Mouse (Mus musculus) T-helper 1 cell (primary cell): ENCODE measurements around the gene Gramd4.
"Not testable (repeated sequence)": the region's sequence is repeated elsewhere in the genome, so short reads cannot be mapped to it uniquely, and the experiment has no call there.

Experiments
- in situ Hi-C: fragments of 300-600 bp; cut with MboI, MseI; formaldehyde crosslinking; loops from one replicate; pipeline ENCODE4 v1.15.1; 2025; ENCODE audit warnings: high pct_unique_total_duplicates

The Gramd4 gene

GRCm38 (mm10) chr15:86089091-86089744 is 31.7 kb downstream of the Gramd4 start:
- in situ Hi-C loops, result no loop called here

DNA sequence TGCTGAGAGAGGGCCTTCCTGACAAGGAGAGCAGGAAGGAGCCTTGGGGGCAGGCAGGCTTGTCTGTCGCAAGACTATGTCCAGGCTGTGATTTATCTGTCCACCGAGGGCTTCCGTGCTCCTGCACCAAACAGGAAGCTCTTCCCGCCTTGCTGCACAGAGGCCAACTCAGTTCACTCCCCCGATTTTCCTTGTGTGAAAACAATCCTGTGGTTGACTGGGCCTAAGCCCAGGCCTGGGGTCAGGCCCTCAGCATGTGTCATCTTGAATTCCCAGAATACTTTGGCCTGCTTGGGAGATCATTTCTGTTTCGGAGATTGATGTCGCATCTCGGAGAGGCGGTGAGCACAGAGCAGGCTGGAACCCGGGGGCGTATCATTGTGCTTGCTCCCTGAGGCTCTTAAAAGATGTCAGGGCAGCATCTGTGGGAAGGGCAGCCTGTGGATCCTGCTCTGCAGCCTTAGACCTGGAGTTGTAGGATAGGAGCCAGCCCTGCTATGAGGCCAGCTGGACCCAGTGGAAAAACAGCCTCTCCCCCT is 32.6 kb downstream of the Gramd4 start:
- in situ Hi-C loops, result no loop called here

GRCm38 (mm10) chr15:86090578-86090977 is 33.1 kb downstream of the Gramd4 start:
- in situ Hi-C loops, result no loop called here

- in situ Hi-C loops, result no loop called here
These were observed 33.9 kb downstream of the Gramd4 start for GRCm38 (mm10) chr15:86091201-86091997.

- in situ Hi-C loops, result no loop called here
These were observed 34.6 kb downstream of the Gramd4 start for GRCm38 (mm10) chr15:86091998-86092670.

DNA sequence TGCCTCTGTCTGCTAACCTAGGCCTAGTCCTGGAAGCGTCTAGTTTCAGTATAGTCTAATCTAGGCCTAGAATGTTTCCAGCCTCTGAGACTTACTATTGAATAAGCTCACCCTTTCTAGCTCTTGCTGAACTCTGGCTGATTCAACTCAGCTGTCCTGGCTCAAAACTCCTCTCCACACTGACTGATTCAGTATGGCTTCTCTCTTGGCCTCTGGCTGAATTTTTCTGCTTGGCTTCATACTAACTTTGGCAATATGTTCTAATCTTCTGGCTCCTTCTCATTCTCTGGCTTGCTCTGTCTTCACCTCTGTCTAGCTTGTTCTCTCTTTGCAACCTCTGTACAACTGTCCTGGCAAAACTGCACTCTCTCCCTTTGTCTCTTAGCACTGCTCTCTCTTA is 35.7 kb downstream of the Gramd4 start:
- in situ Hi-C loops, result no loop called here

GRCm38 (mm10) chr15:86094324-86095121 is 37.0 kb downstream of the Gramd4 start:
- in situ Hi-C loops, result no loop called here

- in situ Hi-C loops, result no loop called here
These were observed 38.5 kb downstream of the Gramd4 start for GRCm38 (mm10) chr15:86095722-86096603.

DNA sequence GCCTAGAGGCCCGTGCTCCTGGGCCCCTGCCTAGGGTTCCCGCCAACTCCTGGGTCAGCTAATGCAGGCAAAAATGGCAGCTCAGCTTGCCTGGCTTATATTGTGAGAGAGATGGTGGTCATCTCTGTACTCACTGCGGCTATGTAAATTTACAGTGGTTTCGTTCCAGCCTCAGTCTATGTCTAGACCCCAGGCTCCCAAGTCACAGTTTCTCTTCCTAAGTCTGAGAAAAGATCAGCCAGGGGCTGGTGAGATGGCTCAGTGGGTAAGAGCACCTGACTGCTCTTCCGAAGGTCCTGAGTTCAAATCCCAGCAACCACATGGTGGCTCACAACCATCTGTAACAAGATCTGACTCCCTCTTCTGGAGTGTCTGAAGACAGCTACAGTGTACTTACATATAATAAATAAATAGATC is 39.1 kb downstream of the Gramd4 start:
- in situ Hi-C loops, result not testable (repeated sequence)

DNA sequence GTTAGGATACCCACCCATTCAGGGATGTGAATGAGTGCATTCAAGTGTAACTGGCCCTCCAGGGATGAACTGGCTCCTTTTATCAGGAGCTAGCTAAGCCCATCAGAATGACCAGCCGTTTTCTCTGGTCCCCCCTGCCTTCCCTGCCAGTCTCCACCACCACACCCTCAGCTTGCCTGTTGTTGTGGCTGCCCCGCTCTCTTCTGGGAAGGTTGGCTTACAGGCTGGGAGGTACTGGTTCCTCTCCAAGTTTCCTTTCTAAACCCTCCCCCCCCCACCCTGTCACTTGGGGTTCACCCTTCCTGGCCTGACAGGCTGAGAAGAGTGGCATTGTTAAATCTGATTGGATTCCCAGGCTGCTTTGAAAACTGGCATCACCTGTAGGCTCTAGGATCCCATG is 40.4 kb downstream of the Gramd4 start:
- in situ Hi-C loops, result no loop called here

DNA sequence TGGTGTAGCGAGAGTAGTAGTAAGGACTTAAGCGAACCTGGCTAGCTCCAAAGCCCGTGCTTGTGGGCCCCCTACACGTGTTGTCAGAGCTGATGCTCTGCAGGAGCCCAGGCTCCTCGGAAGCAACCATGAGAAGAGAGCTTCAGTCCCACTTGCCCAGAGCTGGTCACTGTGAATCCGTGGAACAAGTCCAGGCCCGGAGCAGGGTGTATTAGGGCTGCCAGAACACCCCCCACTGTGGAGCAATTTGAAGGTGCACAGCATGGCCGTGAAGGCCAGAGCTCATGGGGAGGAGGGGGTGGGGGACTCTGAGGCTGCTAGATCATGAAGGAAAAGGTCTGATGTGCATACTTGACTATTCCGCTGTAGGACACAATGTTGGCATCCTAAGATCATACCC is 44.1 kb downstream of the Gramd4 start:
- in situ Hi-C loops, result no loop called here

DNA sequence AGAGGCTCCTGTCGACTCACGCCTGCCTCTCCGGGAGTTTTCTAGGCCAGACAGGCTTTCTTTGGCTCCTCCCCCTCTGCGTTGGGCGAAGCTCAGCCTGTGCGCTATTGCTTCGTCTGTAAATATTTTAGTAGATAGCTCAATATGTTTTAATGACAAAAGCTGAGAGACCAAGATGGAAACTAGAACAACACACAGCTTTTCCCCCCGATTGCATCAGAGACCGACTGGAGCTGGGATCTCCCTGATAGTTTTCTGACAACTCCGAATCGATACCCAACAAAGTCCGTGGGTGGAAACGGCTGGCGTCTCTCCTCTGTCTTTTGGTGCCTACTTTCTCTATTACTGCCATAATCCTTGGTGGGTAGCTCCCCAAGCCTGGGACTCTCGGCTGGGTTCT is 44.8 kb downstream of the Gramd4 start:
- in situ Hi-C loops, result no loop called here

GRCm38 (mm10) chr15:86104401-86105344 is 47.2 kb downstream of the Gramd4 start:
- in situ Hi-C loops, result no loop called here

GRCm38 (mm10) chr15:86105345-86105697 is 47.8 kb downstream of the Gramd4 start:
- in situ Hi-C loops, result no loop called here

DNA sequence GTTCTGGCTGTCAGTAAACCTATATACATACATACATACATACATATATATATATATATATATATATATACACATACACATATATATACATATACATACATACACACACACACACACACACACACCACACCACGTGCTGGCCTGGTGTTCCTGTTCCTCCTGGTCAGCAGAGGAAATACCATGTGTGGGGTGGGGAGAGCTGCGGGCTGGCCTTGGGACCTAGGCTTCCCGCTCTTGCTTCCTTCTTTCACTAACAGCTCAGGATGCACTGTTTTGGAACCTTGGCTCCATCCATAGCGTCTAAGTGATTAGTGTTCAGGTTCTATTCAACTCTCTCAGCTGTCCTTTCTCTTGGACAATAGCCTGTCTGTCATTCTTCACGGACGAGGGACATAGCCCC is 48.3 kb downstream of the Gramd4 start:
- in situ Hi-C loops, result no loop called here

GRCm38 (mm10) chr15:86107831-86108471 is 50.5 kb downstream of the Gramd4 start:
- in situ Hi-C loops, result no loop called here

GRCm38 (mm10) chr15:86109245-86109644 is 51.8 kb downstream of the Gramd4 start:
- in situ Hi-C loops, result no loop called here

DNA sequence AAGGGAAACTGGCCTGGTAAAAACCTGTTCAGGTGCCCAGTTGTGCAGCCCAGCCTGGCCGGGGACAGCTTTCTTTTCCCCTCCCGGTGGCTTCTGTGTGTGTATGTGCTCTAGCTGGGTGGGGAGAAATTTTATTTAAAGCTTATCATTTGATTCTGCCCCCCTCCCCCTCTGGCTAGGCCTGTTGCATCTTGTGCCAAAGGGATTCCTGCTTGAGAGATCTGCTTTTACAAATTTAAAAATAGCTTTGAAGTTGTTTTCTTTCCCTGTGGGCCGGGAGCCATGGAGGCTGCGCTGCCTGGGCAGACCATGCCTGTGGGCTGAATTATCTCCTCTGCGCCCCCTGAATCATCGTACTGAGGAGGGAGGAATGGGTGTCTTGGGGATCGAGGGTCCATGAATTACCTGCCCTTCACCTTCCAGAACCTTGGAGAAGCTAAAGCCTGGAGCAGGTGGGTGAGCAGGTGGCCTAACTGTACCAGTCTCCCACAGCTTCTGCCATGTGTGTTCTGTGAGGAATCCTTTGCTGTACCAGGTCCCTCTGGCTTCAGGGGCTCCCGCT is 52.2 kb downstream of the Gramd4 start:
- in situ Hi-C loops, result no loop called here
